Mouse (Mus musculus): ENCODE measurements at regions not wholly inside any gene's neighbourhood (a gene's known extent, or its start where the extent isn't known, plus 50 kb on each side); places are given as distances from the start of the nearest gene placed in this dataset.

DNA sequence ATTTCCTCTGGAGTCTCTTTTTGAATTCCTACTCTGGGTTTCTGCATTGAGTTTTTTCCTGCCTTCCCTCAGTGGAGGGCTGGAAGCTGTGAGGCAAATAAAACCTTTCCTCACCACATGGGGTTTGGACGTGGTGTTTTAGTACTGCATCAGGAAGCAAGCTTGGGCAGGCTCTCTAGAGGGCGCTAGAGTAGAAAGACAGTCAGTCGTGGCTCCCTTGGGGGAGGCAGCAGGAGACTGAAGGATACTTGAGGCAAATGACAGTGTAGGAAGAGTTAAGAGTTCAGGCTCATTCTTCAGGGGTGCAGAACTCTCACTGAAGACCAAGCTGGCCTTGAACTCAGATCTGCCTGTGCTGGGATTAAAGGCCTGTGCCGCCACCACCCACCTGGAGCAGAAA is 118.9 kb upstream of the Pgrmc2 start:
- H3K36me3 ChIP-seq: no peaks in the 10 kb centered on the region
- no peak overlapping the region for H3K4me3 ChIP-seq
- H3K4me2 ChIP-seq (replicated peaks): no peak overlapping the region
- H3K27me3 ChIP-seq: no peaks in the 10 kb centered on the region
- H3K4me1 ChIP-seq: no peaks in the 10 kb centered on the region
- H3K9ac ChIP-seq: no peak overlapping the region
- H3K27ac ChIP-seq: no peak overlapping the region
- no peaks in the 10 kb centered on the region for H3K9me3 ChIP-seq
- 36% methylated on average over 4 of the region's 4 CpGs for WGBS
- no peak for ATAC-seq (ENCODE audit: insufficient number of reproducible peaks, insufficient read depth, low FRiP score, low TSS enrichment)

DNA sequence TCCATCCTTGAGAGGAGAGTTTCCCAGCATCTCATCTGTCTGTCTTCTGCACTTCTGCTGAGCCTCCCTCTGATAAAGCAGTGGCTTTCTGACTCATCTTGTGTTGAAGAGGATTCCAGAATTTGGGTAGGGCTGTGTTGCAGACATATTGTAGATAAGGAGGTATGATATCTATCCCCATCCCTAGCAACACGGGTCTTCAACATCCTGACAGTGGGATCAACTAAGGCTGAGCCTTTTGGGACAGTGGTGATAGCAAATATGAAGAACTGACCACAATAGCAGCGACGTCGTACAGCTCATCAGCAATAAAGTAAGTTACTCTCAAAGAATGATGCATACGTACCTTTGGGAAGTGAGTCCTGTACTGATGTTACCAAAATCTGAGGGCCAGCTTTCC is 117.2 kb upstream of the Pgrmc2 start:
- Histone ChIP-seq H3K36me3 (no peaks in the 10 kb centered on the region), H3K9me3 (no peaks in the 10 kb centered on the region), H3K27me3 (no peaks in the 10 kb centered on the region), H3K27ac (no peak overlapping the region), H3K4me1 (no peaks in the 10 kb centered on the region), H3K9ac (no peak overlapping the region), H3K4me3 (no peak overlapping the region), H3K4me2 (replicated peaks) (no peak overlapping the region)
- 84% methylated on average over 5 of the region's 5 CpGs for whole genome bisulfite sequencing
- no peak for ATAC-seq (ENCODE audit: insufficient number of reproducible peaks, insufficient read depth, low FRiP score, low TSS enrichment)

DNA sequence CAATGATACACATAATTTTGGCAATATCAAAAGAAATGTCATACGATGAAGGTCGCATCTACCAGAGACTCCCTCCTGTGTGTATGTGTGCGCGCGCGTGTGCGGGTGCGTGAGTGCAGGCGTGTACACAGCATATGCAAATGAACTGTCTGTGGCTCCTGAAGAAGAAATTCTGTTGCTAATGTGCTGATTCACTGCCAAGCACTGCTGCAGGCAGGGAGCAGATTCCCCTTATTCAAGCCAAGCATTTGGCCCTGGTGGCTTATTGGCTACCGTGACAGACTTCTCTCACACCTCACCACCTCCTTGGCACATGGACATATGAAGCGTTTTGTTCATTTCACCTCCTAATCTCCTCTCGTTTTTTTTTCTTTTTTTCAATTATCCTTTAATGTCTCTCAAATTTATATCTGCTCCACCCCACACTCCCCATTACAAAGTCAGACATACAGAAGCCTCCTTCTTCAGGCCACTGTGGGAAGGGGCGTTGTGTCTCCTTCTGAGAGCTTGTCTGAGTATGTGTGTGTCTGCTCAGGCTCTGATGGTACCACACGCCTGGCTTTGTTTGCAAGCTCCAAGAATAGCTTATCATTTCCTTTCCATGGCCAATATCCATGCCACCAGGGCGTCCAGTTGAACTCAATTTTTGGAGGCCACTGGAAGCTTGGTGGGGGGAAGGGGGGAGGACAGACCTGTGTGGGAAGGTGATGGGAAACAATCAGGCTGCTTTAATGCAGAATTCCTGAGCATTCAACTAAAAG is 115.5 kb upstream of the Pgrmc2 start:
- Histone ChIP-seq H3K27ac (no peak overlapping the region), H3K4me1 (0 out of 2 replicates have a peak, but pooled peaks cover 5% of the 10 kb centered on the region), H3K27me3 (no peaks in the 10 kb centered on the region), H3K4me3 (no peak overlapping the region), H3K4me2 (replicated peaks) (no peak overlapping the region), H3K9ac (no peak overlapping the region), H3K9me3 (no peaks in the 10 kb centered on the region), H3K36me3 (no peaks in the 10 kb centered on the region)
- no peak for ATAC-seq (ENCODE audit: insufficient number of reproducible peaks, insufficient read depth, low FRiP score, low TSS enrichment)
- 82% methylated on average over 15 of the region's 15 CpGs for WGBS

DNA sequence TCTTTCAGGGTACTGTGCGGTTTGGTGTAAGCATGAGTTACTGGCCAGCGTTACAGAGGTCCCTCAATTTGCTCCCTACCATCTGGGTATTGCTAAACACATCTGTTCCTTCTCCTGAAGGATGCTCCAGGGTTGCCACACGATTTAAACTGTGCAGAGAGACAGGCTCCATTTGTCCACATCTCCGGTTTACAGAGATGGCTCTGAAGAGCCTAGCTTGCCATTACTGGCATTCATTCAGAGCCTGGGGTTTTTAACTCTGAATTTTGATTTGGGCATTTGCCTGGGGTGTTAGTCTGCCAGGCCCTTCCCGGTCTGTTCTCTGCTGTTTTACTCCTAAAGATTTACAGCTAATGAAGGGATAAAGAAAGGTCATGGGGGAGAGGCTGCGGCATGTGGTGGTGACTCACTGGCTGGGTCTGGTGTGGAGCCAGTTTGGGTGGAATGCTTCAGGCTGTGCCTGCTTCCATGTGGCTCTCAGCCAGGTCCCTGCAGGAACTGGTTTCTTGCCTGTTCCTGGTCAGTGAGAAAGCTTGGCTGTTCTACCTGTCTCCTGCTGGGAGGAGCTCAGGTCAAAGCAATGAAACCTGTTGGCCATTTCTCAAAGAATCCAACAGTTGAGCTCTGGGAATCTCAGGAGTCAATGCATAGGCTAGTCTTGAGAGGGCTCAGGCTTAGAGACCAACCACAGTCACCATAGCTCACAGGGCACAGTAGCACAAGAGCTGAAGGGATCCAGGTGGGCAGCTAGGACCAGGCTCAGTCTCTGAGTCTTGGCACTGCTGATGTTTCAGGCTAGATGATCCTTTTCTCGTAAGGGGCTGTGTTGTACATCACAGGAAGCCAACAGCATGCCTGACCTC is 112.5 kb upstream of the Pgrmc2 start:
- Histone ChIP-seq H3K27ac (no peak overlapping the region), H3K4me2 (replicated peaks) (no peak overlapping the region), H3K27me3 (no peaks in the 10 kb centered on the region), H3K4me3 (no peak overlapping the region), H3K4me1 (0 out of 2 replicates have a peak, but pooled peaks cover 5% of the 10 kb centered on the region), H3K36me3 (no peaks in the 10 kb centered on the region), H3K9me3 (no peaks in the 10 kb centered on the region), H3K9ac (no peak overlapping the region)
- WGBS: 65% methylated on average over 7 of the region's 7 CpGs
- ATAC-seq (ENCODE audit: insufficient number of reproducible peaks, insufficient read depth, low FRiP score, low TSS enrichment): no peak

DNA sequence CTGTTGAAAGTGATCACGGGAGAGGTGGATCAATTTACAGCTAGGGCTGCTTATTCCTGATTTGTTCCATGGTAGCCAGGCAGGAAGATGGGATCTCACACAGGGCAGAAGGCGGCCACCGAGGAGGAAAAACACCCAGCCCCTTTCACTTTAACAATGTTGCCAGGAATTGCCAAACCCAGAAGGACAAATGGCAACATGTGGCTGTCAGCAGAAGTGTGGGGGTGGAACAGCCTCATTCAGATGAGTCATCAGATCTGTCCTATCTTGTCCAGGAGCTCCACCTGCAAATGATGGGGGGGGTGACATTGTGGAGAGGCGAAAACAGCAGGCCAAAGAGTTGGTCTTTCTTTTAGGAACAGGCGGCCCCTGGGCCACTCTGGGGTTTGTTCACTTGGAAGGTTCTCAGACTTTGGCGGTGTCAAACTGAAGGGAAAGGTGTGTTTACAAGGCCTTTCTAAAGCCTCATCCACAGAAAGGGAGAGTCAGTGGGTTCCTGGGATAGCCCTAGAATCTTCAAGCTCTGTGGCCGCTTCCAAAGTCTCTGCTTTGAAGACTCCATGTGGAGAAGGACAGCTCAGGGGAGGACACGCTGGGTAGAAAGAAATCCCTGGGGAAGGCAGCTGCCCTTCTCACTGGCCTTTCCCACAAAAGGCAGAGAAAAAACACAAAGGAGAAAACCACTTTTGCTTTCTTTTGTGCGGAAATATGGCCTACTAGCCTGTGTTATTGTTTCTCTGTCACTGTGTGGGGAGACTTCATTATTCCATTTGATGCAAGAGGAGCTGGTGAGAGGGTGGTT is 111.7 kb upstream of the Pgrmc2 start:
- H3K4me1 ChIP-seq: 0 out of 2 replicates have a peak, but pooled peaks cover 5% of the 10 kb centered on the region
- H3K4me3 ChIP-seq: no peak overlapping the region
- no peak overlapping the region for H3K27ac ChIP-seq
- H3K4me2 ChIP-seq (replicated peaks): no peak overlapping the region
- no peaks in the 10 kb centered on the region for H3K9me3 ChIP-seq
- no peak for ATAC-seq (ENCODE audit: insufficient number of reproducible peaks, insufficient read depth, low FRiP score, low TSS enrichment)
- no peaks in the 10 kb centered on the region for H3K36me3 ChIP-seq
- H3K9ac ChIP-seq: no peak overlapping the region
- 65% methylated on average over 9 of the region's 9 CpGs for WGBS
- no peaks in the 10 kb centered on the region for H3K27me3 ChIP-seq

DNA sequence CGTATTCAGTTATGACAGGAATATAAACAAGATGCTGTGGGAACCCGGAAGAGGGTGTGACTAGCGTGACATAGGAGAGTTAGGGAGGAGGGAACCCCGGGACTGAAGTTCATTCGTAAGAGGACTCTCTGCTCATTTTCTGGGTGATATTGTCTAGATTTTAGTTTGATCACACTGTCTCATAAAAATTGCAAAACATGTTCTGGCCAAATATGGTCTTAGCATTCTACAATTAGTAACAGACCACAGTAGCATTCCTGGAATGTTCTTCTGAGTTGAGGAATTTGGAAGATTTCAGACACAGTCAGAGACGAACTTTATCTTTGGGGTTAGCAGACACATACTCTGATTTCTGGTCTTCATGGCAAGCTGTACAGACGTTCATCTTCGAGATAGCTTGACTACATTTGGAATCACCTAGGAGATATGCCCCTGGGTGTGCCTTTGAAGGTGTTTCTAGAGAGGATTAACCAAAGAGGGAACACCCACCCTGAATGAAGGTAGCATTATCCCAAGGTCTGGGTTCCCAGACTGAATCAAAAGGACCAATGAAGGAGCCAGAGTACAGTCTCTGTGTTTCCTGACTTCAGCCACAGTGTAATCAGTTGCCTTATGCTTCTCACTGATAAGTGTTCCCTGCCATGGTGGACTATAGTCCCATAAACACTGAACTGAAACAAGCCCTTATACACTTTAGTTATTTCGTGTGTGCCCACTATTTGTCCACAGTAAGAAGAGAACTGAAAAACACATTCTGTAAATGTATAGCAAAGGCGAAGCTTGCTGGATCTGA is 102.7 kb upstream of the Pgrmc2 start:
- Histone ChIP-seq H3K9me3 (no peaks in the 10 kb centered on the region), H3K4me2 (replicated peaks) (no peak overlapping the region), H3K36me3 (no peaks in the 10 kb centered on the region), H3K9ac (no peak overlapping the region), H3K27ac (no peak overlapping the region), H3K4me3 (no peak overlapping the region), H3K27me3 (no peaks in the 10 kb centered on the region), H3K4me1 (peaks cover 6% of the 10 kb centered on the region; the same call in 1 of the 2 replicates)
- WGBS: 78% methylated on average over 10 of the region's 10 CpGs
- no peak for ATAC-seq (ENCODE audit: insufficient number of reproducible peaks, insufficient read depth, low FRiP score, low TSS enrichment)

DNA sequence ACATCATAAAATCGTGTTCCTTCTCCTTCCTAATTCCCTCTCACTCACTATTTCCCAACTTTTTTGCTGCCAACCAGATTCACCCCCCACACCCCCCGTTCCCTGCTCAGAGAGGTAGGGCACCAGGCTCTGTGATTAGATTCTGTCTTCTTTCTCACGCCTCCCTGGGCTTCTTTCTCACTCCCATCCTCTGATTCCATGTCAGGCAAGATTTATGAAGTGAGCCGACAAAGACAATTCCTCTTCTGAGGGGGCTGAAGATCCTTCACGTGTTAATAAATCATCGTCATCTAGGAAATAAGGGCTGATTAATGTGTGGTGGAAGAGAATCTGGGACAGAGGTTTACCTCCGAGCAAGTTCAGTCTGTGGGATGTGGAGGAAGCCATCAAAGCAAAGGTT is 101.5 kb upstream of the Pgrmc2 start:
- no peak overlapping the region for H3K9ac ChIP-seq
- WGBS: 84% methylated on average over 7 of the region's 7 CpGs

DNA sequence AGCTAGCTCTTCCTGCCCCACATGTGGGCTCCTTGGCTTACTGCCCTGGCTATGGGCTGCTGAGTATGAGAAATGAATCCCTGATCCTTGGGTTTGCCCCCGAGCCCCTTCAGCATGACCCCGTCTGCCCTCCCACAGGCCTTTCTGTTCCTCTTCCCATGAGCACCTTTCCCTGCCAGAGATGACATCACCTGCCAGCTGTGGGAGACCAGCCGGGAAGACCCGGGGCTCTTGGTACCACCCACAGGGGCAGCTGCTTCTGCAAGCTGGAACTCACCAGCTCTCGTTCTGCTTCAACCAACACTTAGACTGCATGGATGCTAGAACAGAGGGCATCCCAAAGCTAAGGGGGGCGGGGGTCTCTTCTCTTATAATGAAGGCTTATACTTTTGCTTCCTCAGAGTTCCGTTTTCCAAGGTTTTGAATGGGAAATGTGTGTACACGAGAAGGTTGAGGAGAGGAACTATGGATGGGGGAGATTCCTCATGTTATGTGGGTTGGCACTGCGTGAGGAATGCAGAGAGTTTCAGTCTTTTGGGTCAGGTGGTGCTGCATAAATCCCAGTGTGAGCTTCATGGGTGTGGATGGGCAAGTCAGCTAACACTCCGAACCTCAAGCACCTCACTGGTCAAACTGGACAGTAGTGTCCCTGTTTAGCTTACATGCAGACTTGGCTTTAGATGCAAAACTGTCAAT is 100.2 kb upstream of the Pgrmc2 start:
- no peaks in the 10 kb centered on the region for H3K9me3 ChIP-seq
- no peak overlapping the region for H3K4me2 ChIP-seq (replicated peaks)
- H3K27me3 ChIP-seq: no peaks in the 10 kb centered on the region
- peaks cover 6% of the 10 kb centered on the region; the same call in 1 of the 2 replicates for H3K4me1 ChIP-seq
- H3K27ac ChIP-seq: no peak overlapping the region
- H3K9ac ChIP-seq: no peak overlapping the region
- WGBS: 69% methylated on average over 10 of the region's 10 CpGs
- H3K36me3 ChIP-seq: no peaks in the 10 kb centered on the region
- no peak overlapping the region for H3K4me3 ChIP-seq
- no peak for ATAC-seq (ENCODE audit: insufficient number of reproducible peaks, insufficient read depth, low FRiP score, low TSS enrichment)

More for the DNA sequence above, 101.5 kb upstream of the Pgrmc2 start:
- H3K4me1 ChIP-seq: peaks cover 6% of the 10 kb centered on the region; the same call in 1 of the 2 replicates
- H3K27ac ChIP-seq: no peak overlapping the region
- no peak for ATAC-seq (ENCODE audit: insufficient number of reproducible peaks, insufficient read depth, low FRiP score, low TSS enrichment)
- H3K4me2 ChIP-seq (replicated peaks): no peak overlapping the region
- no peaks in the 10 kb centered on the region for H3K36me3 ChIP-seq
- H3K27me3 ChIP-seq: no peaks in the 10 kb centered on the region
- H3K4me3 ChIP-seq: no peak overlapping the region
- H3K9me3 ChIP-seq: no peaks in the 10 kb centered on the region

DNA sequence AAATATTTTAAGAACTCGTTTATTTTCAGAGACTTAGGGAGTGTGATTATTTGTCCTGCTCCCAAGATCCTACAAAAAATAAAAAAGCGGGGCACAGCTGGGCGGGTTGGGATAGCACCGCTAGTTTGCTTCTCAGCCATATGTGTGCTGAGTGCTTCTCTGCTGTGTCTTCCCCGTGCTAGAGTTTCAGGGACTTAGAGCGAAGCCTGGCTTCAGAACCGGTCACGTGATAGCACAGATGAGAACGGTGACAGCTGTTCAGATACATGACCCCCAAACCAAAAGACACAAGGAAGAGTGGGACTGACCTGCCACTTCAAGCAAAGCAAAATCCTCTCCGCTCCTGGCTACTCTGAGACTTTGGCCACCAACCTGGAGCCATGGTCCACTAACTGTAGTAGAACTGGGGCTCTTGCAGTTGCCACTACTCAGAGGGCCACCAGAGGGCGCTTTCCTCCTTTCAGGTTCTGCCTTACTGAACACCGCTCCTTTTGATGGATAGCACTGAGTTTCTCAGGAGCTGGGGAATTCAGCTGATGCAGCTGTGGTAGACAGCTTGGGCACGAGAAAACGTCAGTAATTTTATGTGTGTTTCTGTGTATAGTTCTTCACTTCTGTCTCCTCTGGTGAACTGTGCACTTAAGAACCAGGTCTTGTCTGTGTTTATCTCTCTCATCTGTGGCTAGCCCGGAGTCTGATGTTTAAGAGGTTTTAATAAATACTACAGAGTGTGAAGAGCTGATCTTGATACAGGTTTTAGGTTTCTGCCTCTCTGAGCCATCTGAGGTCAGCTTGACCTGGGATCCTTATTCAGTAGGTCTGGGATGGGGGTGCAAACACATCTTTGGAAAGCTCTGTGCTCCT is 99.4 kb upstream of the Pgrmc2 start:
- no peak overlapping the region for H3K4me3 ChIP-seq
- peaks cover 6% of the 10 kb centered on the region; the same call in 1 of the 2 replicates for H3K4me1 ChIP-seq
- no peaks in the 10 kb centered on the region for H3K36me3 ChIP-seq
- no peak overlapping the region for H3K9ac ChIP-seq
- H3K4me2 ChIP-seq (replicated peaks): no peak overlapping the region
- H3K9me3 ChIP-seq: no peaks in the 10 kb centered on the region
- H3K27ac ChIP-seq: no peak overlapping the region
- H3K27me3 ChIP-seq: no peaks in the 10 kb centered on the region
- ATAC-seq (ENCODE audit: insufficient number of reproducible peaks, insufficient read depth, low FRiP score, low TSS enrichment): peak; percentile 81
- 51% methylated on average over 15 of the region's 15 CpGs for WGBS

DNA sequence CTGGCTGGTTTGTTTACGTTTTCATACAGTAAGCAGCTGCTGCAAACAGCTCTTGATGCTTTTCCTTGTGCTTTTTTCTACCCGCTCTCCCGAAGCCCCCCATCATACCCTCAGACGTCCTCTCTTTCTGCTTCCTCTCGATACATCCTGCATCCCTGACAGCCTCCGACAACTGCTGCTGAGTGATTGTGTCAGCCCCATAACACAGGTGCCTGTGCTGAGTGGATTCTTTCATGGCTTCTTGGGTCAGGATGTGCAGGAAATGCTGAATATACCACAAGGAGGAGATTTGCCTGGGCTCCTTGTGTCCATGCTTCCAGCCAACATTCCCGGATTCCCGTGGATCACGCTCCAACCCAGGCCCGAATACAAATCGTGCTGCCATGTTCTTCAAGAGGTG is 98.6 kb upstream of the Pgrmc2 start:
- ATAC-seq (ENCODE audit: insufficient number of reproducible peaks, insufficient read depth, low FRiP score, low TSS enrichment): no peak
- H3K36me3 ChIP-seq: no peaks in the 10 kb centered on the region

More for the DNA sequence above, 98.6 kb upstream of the Pgrmc2 start:
- Histone ChIP-seq H3K27ac (no peak overlapping the region), H3K4me2 (replicated peaks) (no peak overlapping the region), H3K9me3 (no peaks in the 10 kb centered on the region), H3K4me1 (peaks cover 6% of the 10 kb centered on the region; the same call in 1 of the 2 replicates), H3K4me3 (no peak overlapping the region), H3K27me3 (no peaks in the 10 kb centered on the region), H3K9ac (no peak overlapping the region)
- WGBS: 80% methylated on average over 11 of the region's 11 CpGs
